Mouse (Mus musculus) ES-E14 (cell line): ENCODE data around the gene Arl8b. TPM values are rescaled to one million over a fixed set of nuclear protein-coding genes. Genes with fewer than 3 reads are reported as not detected.

Experiments used
- DNase-seq: peaks from one replicate; pipeline ENCODE4 v3.0.0-alpha.2; 2013; ENCODE audit warnings: low read depth, low spot score
- H3K27ac ChIP-seq: 2 replicates; pipeline ENCODE4 v1.5.1; 2012; ENCODE audit warnings: low read depth, mild to moderate bottlenecking, low read length, moderate library complexity, mixed read lengths; ENCODE audit not compliant: poor library complexity, insufficient read depth, severe bottlenecking
- H3K36me3 ChIP-seq: 2 replicates; pipeline ENCODE4 v1.6.1; 2012; ENCODE audit warnings: mild to moderate bottlenecking, low read length, moderate library complexity, mixed read lengths; ENCODE audit not compliant: control insufficient read depth, poor library complexity, insufficient read depth, severe bottlenecking
- H3K4me1 ChIP-seq, 2 experiments: fragments of 150-350 bp in 1 of 2; sonication (generic) in 1 of 2; 2 replicates each; pipeline ENCODE4 v1.6.1; 2012; ENCODE audit warnings: low read length in 2 of 2, mild to moderate bottlenecking in 1 of 2, mixed read lengths in 1 of 2; ENCODE audit not compliant: control insufficient read depth in 2 of 2, insufficient read depth in 2 of 2, poor library complexity in 1 of 2
- H3K4me3 ChIP-seq, 2 experiments: fragments of 150-350 bp in 1 of 2; sonication (generic) in 1 of 2; 2 replicates each; pipeline ENCODE4 v1.5.1; 2012; ENCODE audit warnings: low read length in 2 of 2, low read depth in 1 of 2, mild to moderate bottlenecking in 1 of 2, mixed read lengths in 1 of 2; ENCODE audit not compliant: insufficient read depth in 1 of 2, poor library complexity in 1 of 2, severe bottlenecking in 1 of 2
- H3K9ac ChIP-seq: 2 replicates; pipeline ENCODE4 v1.6.1; 2012; ENCODE audit warnings: low read depth, mild to moderate bottlenecking, low read length, mixed read lengths; ENCODE audit not compliant: poor library complexity, insufficient read depth, severe bottlenecking
- H3K9me3 ChIP-seq: fragments of 150-350 bp; sonication (generic); 2 replicates; pipeline ENCODE4 v1.6.1; 2012; ENCODE audit warnings: low read depth, mild to moderate bottlenecking, low read length; ENCODE audit not compliant: control insufficient read depth, insufficient read depth
- CHD2 ChIP-seq: IDR thresholded peaks from 2 replicates; pipeline ENCODE4 v1.6.1; 2014; ENCODE audit warnings: mild to moderate bottlenecking, low read depth, low read length, inconsistent platforms
- HCFC1 ChIP-seq: IDR thresholded peaks from 2 replicates; pipeline ENCODE4 v1.6.1; 2012; ENCODE audit warnings: low read length, inconsistent platforms, borderline replicate concordance; ENCODE audit not compliant: insufficient read depth
- MAFK ChIP-seq: IDR thresholded peaks from 2 replicates; pipeline ENCODE4 v1.6.1; 2014; ENCODE audit warnings: mild to moderate bottlenecking, low read depth, low read length, inconsistent platforms; ENCODE audit not compliant: insufficient read depth
- ZC3H11A ChIP-seq: IDR thresholded peaks from 2 replicates; pipeline ENCODE4 v1.6.1; 2012; ENCODE audit warnings: low read depth, mild to moderate bottlenecking, inconsistent platforms, low read length, borderline replicate concordance
- ZNF384 ChIP-seq: IDR thresholded peaks from 2 replicates; pipeline ENCODE4 v1.6.1; 2012; ENCODE audit warnings: low read depth, low read length, inconsistent platforms
- in situ Hi-C, 2 experiments: fragments of 600-800 bp; cut with MboI; formaldehyde crosslinking; loops; one replicate each; pipeline ENCODE4 v1.15.1; 2025; ENCODE audit warnings: low sequenced_read_pairs in 2 of 2, inconsistent platforms in 1 of 2; ENCODE audit not compliant: unreplicated experiment in 2 of 2
- total RNA-seq: library from RNA; depleted of rRNA; stranded (reverse); fragments of 300-350 nt; gene quantifications from 2 replicates; pipeline ENCODE4 v1.2.3, GENCODE M21; 2012

The Arl8b gene
- total RNA-seq, 1 experiment, result 45.8 TPM

DNA sequence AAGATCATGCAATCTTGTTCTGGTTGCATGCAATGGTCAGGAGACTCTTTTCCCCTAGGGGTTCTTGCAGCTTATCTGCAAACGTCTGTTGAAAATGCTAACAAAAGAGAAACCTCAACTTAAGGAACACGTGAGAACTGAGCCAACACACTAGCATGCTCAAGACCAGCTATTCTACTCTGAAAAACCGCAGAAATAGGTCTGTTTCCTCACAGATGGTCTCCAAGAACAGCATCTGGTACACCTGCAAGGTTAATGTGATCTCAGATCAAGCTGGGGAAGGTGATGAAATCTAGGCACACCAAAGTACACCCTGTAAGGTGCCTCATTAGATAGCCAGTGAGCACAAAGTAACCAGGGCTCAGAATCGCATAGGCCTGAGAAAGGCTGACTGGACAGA is 56.5 kb downstream of the Arl8b start:
- DNase-seq, result no peak
- Histone ChIP-seq H3K4me3 (no peak overlapping the region), H3K4me1 (no peaks in the 10 kb centered on the region), H3K27ac (no peak overlapping the region), H3K36me3 (peaks cover 9% of the 10 kb centered on the region), H3K9ac (no peak overlapping the region), H3K9me3 (no peaks in the 10 kb centered on the region)
- TF ChIP-seq CHD2, result no peak
- no peak for TF ChIP-seq HCFC1
- no peak for TF ChIP-seq ZC3H11A
- TF ChIP-seq ZNF384, result no peak
- in situ Hi-C loops, result no loop called here

- TF ChIP-seq MAFK (no peak), HCFC1 (no peak), ZC3H11A (no peak), ZNF384 (no peak), CHD2 (no peak)
- in situ Hi-C loops, result no loop called here
- Histone ChIP-seq H3K27ac (no peak overlapping the region), H3K36me3 (peaks cover 9% of the 10 kb centered on the region), H3K4me1 (no peaks in the 10 kb centered on the region), H3K9me3 (no peaks in the 10 kb centered on the region), H3K9ac (no peak overlapping the region), H3K4me3 (no peak overlapping the region)
- DNase-seq, result no peak
Observed at GRCm38 (mm10) chr6:108840861-108841640, 58.2 kb downstream of the Arl8b start.

DNA sequence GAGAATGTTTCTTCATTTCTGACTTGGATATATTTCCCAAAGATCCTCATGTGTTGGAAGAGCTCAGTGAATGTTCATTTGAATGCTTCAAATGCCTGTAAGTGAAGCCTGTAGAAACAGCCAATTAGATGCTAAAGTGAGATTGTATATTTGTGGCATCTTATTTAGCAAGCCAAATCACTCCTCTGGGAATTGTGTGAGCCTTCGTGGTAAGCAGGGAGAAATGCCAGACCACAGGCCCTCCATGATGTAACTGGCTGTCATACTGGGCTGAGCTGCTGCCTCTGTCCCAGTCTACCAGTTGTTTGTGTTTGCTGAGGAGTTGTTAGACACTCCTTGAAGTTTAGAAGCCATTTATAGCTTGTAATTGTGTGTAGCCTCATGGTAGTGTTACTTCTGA is 60.8 kb downstream of the Arl8b start:
- Histone ChIP-seq H3K9ac (no peak overlapping the region), H3K4me1 (no peaks in the 10 kb centered on the region), H3K36me3 (peaks cover 14% of the 10 kb centered on the region), H3K9me3 (no peaks in the 10 kb centered on the region), H3K27ac (no peak overlapping the region), H3K4me3 (no peak overlapping the region)
- DNase-seq, result no peak
- in situ Hi-C loops, result no loop called here
- no peak for TF ChIP-seq ZNF384
- TF ChIP-seq HCFC1, result no peak
- TF ChIP-seq CHD2, result no peak
- no peak for TF ChIP-seq MAFK
- no peak for TF ChIP-seq ZC3H11A

DNA sequence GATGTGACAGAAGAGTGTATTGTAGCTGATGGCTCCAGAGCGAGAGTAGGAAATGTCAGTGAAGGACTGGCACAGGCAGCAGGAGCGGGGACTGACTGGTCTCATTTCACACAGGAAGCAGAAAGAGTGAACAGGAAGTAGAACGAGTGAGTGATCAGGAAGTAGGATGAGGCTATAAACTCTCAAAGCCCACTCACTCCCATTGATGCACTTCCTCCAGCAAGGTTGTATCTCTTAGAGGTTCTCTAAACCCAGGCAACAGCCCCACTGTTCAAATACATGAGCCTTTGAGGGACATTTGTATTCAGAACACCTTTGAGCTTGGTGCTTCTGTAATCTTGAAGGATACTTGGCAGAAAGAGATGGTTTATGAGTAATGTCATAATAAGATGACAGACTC is 61.2 kb downstream of the Arl8b start:
- H3K4me1 ChIP-seq, result no peaks in the 10 kb centered on the region
- no peak overlapping the region for H3K27ac ChIP-seq
- in situ Hi-C loops, result no loop called here
- H3K36me3 ChIP-seq, result peaks cover 17% of the 10 kb centered on the region
- no peak overlapping the region for H3K4me3 ChIP-seq
- DNase-seq, result no peak
- no peaks in the 10 kb centered on the region for H3K9me3 ChIP-seq
- TF ChIP-seq ZNF384, result no peak
- TF ChIP-seq ZC3H11A, result no peak
- no peak for TF ChIP-seq CHD2
- no peak for TF ChIP-seq HCFC1
- no peak for TF ChIP-seq MAFK
- H3K9ac ChIP-seq, result no peak overlapping the region
